Mouse (Mus musculus) kidney, embryonic 15.5 days (tissue): Measurements from ENCODE around the gene Acad8. TPM values are rescaled to one million over a fixed set of nuclear protein-coding genes. Genes with fewer than 3 reads are reported as not detected.

Experiments
- ATAC-seq: fragments of 200-750 bp; cut with Nextera tagmentation; replicated peaks from 2 replicates; pipeline ENCODE4 v1.8.0; 2017; ENCODE audit warnings: moderate TSS enrichment; ENCODE audit not compliant: low FRiP score
- H3K27ac ChIP-seq: fragments of 300-500 bp; sonication (generic); 2 replicates; pipeline ENCODE4 v1.5.1; 2015; ENCODE audit warnings: mild to moderate bottlenecking, inconsistent platforms
- H3K27me3 ChIP-seq: fragments of 300-500 bp; sonication (generic); 2 replicates; pipeline ENCODE4 v1.6.1; 2015; ENCODE audit warnings: inconsistent platforms
- H3K36me3 ChIP-seq: fragments of 300-500 bp; sonication (generic); 2 replicates; pipeline ENCODE4 v1.6.1; 2015; ENCODE audit warnings: inconsistent platforms
- H3K4me1 ChIP-seq: fragments of 300-500 bp; sonication (generic); 2 replicates; pipeline ENCODE4 v1.6.1; 2015; ENCODE audit warnings: inconsistent platforms
- H3K4me2 ChIP-seq: fragments of 300-500 bp; sonication (generic); 2 replicates; pipeline ENCODE4 v1.6.1; 2015; ENCODE audit warnings: moderate library complexity, mild to moderate bottlenecking, inconsistent platforms
- H3K4me3 ChIP-seq: fragments of 300-500 bp; sonication (generic); replicated peaks from 2 replicates; pipeline ENCODE4 v1.5.1; 2015; ENCODE audit warnings: mild to moderate bottlenecking, inconsistent platforms
- H3K9ac ChIP-seq: fragments of 300-500 bp; sonication (generic); 2 replicates; pipeline ENCODE4 v1.6.1; 2015; ENCODE audit warnings: mild to moderate bottlenecking, inconsistent platforms
- H3K9me3 ChIP-seq: fragments of 300-500 bp; sonication (generic); replicated peaks from 2 replicates; pipeline ENCODE4 v1.6.1; 2016; ENCODE audit warnings: inconsistent platforms
- WGBS: fragments of 180-500 bp; shearing (Covaris S2); methylation state at CpG from one replicate; pipeline ENCODE4 v1.1.7; 2015; ENCODE audit warnings: mixed read lengths; 5-methylcytosine and 5-hydroxymethylcytosine counted together
- polyA plus RNA-seq: library from polyadenylated mRNA; unstranded; fragments of >200 nt; fragmentation: Nextera tagmentation; extraction: Ambion mirVana; gene quantifications from 2 replicates; pipeline ENCODE4 v1.2.1, GENCODE M21; 2015

Acad8 gene
- 49.6 and 53.7 TPM in 2 replicates for polyA plus RNA-seq

- under 1% methylated on average over 35 of the region's 35 CpGs for WGBS
- no peaks in the 10 kb centered on the region for H3K9me3 ChIP-seq
- H3K27me3 ChIP-seq, result no peaks in the 10 kb centered on the region
- peaks cover 24% of the 10 kb centered on the region for H3K36me3 ChIP-seq
- H3K4me3 ChIP-seq, result peak within 1 kb of the TSS; percentile 83
- H3K27ac ChIP-seq, result peak within 1 kb of the TSS; percentile 80
- H3K4me2 ChIP-seq, result peak within 1 kb of the TSS; percentile 76
- H3K4me1 ChIP-seq, result peaks cover 29% of the 10 kb centered on the region
- peak; percentile 100 for ATAC-seq
- H3K9ac ChIP-seq, result peak within 1 kb of the TSS; percentile 82
Observed at GRCm38 (mm10) chr9:26999461-27000395, at the start of gene Acad8, which contains the start of gene Thyn1. TSS of gene Acad8 (minus strand) at chr9:26999566. TSS of gene Thyn1 (plus strand) at chr9:26999710.

- 89% methylated on average over 5 of the region's 5 CpGs for WGBS
Observed at GRCm38 (mm10) chr9:27043892-27044291, 44.5 kb upstream of the Acad8 start.

GRCm38 (mm10) chr9:27030763-27031100 is 31.4 kb upstream of the Acad8 start:
- Histone ChIP-seq H3K27me3 (no peaks in the 10 kb centered on the region), H3K4me3 (peak overlapping the region; percentile 98), H3K36me3 (peaks cover 5% of the 10 kb centered on the region; the same call in 1 of the 2 replicates), H3K9me3 (no peaks in the 10 kb centered on the region), H3K4me2 (peak overlapping the region; percentile 91), H3K27ac (peak overlapping the region; percentile 94), H3K4me1 (peaks cover 48% of the 10 kb centered on the region), H3K9ac (peak overlapping the region; percentile 77)
- under 1% methylated on average over 17 of the region's 17 CpGs for WGBS
- ATAC-seq, result peak; percentile 38

More at GRCm38 (mm10) chr9:27043892-27044291, 44.5 kb upstream of the Acad8 start:
- Histone ChIP-seq H3K27me3 (no peaks in the 10 kb centered on the region), H3K9me3 (no peaks in the 10 kb centered on the region), H3K4me3 (no peak overlapping the region), H3K36me3 (peaks cover 95% of the 10 kb centered on the region), H3K4me1 (no peaks in the 10 kb centered on the region), H3K27ac (no peak overlapping the region), H3K4me2 (no peak overlapping the region), H3K9ac (no peak overlapping the region)
- no peak for ATAC-seq

- peak; percentile 96 for ATAC-seq
- peak within 1 kb of the TSS; percentile 98 for H3K4me3 ChIP-seq
- peak within 1 kb of the TSS; percentile 94 for H3K27ac ChIP-seq
- no peaks in the 10 kb centered on the region for H3K27me3 ChIP-seq
- H3K9me3 ChIP-seq, result no peaks in the 10 kb centered on the region
- H3K9ac ChIP-seq, result peak within 1 kb of the TSS; percentile 94
- H3K4me2 ChIP-seq, result peak within 1 kb of the TSS; percentile 91
- peaks cover 48% of the 10 kb centered on the region for H3K4me1 ChIP-seq
- WGBS, result under 1% methylated on average over 74 of the region's 80 CpGs
- peaks cover 4% of the 10 kb centered on the region; the same call in 1 of the 2 replicates for H3K36me3 ChIP-seq
Observed at GRCm38 (mm10) chr9:27029828-27030762, 30.7 kb upstream of the Acad8 start, which contains the start of the genes Vps26b and Ncapd3. TSS of gene Vps26b (minus strand) at chr9:27030065. TSS of gene Ncapd3 (plus strand) at chr9:27030175.

- ATAC-seq, result peak; percentile 23
- H3K9me3 ChIP-seq, result no peaks in the 10 kb centered on the region
- H3K27me3 ChIP-seq, result no peaks in the 10 kb centered on the region
- H3K36me3 ChIP-seq, result peaks cover 4% of the 10 kb centered on the region; the same call in 1 of the 2 replicates
- peak overlapping the region; percentile 94 for H3K9ac ChIP-seq
- peak overlapping the region; percentile 94 for H3K27ac ChIP-seq
- peaks cover 48% of the 10 kb centered on the region for H3K4me1 ChIP-seq
- peak overlapping the region; percentile 98 for H3K4me3 ChIP-seq
- under 1% methylated on average over 52 of the region's 52 CpGs for WGBS
- peak overlapping the region; percentile 91 for H3K4me2 ChIP-seq
Observed at GRCm38 (mm10) chr9:27029022-27029827, 29.9 kb upstream of the Acad8 start.

GRCm38 (mm10) chr9:27026708-27027107 is 27.3 kb upstream of the Acad8 start:
- ATAC-seq, result no peak
- Histone ChIP-seq H3K27ac (no peak overlapping the region), H3K4me2 (peak overlapping the region; percentile 91; the same call in 1 of the 2 replicates)

GRCm38 (mm10) chr9:27023681-27024080 is 24.3 kb upstream of the Acad8 start:
- Histone ChIP-seq H3K27ac (no peak overlapping the region), H3K4me1 (peaks cover 25% of the 10 kb centered on the region), H3K36me3 (peaks cover 30% of the 10 kb centered on the region), H3K9me3 (no peaks in the 10 kb centered on the region), H3K27me3 (no peaks in the 10 kb centered on the region), H3K4me3 (no peak overlapping the region), H3K9ac (no peak overlapping the region), H3K4me2 (no peak overlapping the region)
- ATAC-seq, result no peak
- WGBS, result 87% methylated on average over 4 of the region's 4 CpGs

More at GRCm38 (mm10) chr9:27026708-27027107, 27.3 kb upstream of the Acad8 start:
- H3K4me3 ChIP-seq, result no peak overlapping the region
- H3K27me3 ChIP-seq, result no peaks in the 10 kb centered on the region
- H3K4me1 ChIP-seq, result peaks cover 39% of the 10 kb centered on the region
- 85% methylated on average over 1 of the region's 1 CpGs for WGBS
- no peak overlapping the region for H3K9ac ChIP-seq
- H3K9me3 ChIP-seq, result no peaks in the 10 kb centered on the region
- H3K36me3 ChIP-seq, result peaks cover 18% of the 10 kb centered on the region

- WGBS, result 95% methylated on average over 10 of the region's 10 CpGs
- H3K4me3 ChIP-seq, result no peak overlapping the region
- H3K9me3 ChIP-seq, result no peaks in the 10 kb centered on the region
- H3K27ac ChIP-seq, result no peak overlapping the region
- no peak overlapping the region for H3K9ac ChIP-seq
- no peaks in the 10 kb centered on the region for H3K27me3 ChIP-seq
- H3K4me1 ChIP-seq, result no peaks in the 10 kb centered on the region
- H3K36me3 ChIP-seq, result peaks cover 72% of the 10 kb centered on the region
- no peak overlapping the region for H3K4me2 ChIP-seq
- ATAC-seq, result no peak
Observed at GRCm38 (mm10) chr9:27018961-27019360, 19.6 kb upstream of the Acad8 start.

GRCm38 (mm10) chr9:27011572-27011971 is 12.2 kb upstream of the Acad8 start:
- no peak overlapping the region for H3K9ac ChIP-seq
- WGBS, result 91% methylated on average over 4 of the region's 4 CpGs
- no peak overlapping the region for H3K4me3 ChIP-seq
- H3K4me2 ChIP-seq, result no peak overlapping the region
- no peaks in the 10 kb centered on the region for H3K9me3 ChIP-seq
- H3K27me3 ChIP-seq, result no peaks in the 10 kb centered on the region
- H3K4me1 ChIP-seq, result no peaks in the 10 kb centered on the region
- peaks cover 100% of the 10 kb centered on the region for H3K36me3 ChIP-seq
- ATAC-seq, result no peak
- H3K27ac ChIP-seq, result no peak overlapping the region

- 79% methylated on average over 5 of the region's 5 CpGs for WGBS
- Histone ChIP-seq H3K4me2 (no peak overlapping the region), H3K4me1 (no peaks in the 10 kb centered on the region), H3K27ac (no peak overlapping the region), H3K9me3 (no peaks in the 10 kb centered on the region), H3K4me3 (no peak overlapping the region), H3K36me3 (peaks cover 100% of the 10 kb centered on the region), H3K9ac (no peak overlapping the region), H3K27me3 (no peaks in the 10 kb centered on the region)
- ATAC-seq, result no peak
Observed at GRCm38 (mm10) chr9:27009231-27009630, 9.9 kb upstream of the Acad8 start.

- WGBS, result 96% methylated on average over 5 of the region's 5 CpGs
- Histone ChIP-seq H3K9ac (no peak overlapping the region), H3K4me3 (no peak overlapping the region), H3K27ac (no peak overlapping the region), H3K9me3 (no peaks in the 10 kb centered on the region), H3K4me2 (no peak overlapping the region), H3K36me3 (peaks cover 92% of the 10 kb centered on the region), H3K4me1 (no peaks in the 10 kb centered on the region), H3K27me3 (no peaks in the 10 kb centered on the region)
- no peak for ATAC-seq
Observed at GRCm38 (mm10) chr9:27006866-27007265, 7.5 kb upstream of the Acad8 start.
